12 mouse cellular contexts compared by ENCODE assay signal in the genomic region with DNA sequence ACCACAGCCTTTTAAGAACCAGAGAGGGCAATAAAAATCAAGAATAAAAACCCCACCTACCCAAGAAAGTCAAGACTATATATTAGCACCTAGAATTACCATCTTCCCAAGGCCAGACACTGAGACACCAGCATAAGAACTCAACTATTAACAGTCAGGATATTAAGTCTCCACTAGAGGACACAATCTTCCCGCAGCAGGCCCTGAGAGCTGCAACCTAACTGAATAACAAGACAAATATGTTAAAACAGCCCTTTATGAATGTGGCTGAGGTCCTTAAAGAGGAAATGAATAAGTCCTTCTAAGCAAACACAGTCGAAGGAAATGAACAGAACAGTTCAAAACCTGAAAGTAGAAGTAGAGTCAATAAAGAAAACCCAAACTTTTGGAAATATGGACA. TPM values are rescaled to one million over a fixed set of nuclear protein-coding genes. Genes with fewer than 3 reads are reported as not detected.
DNase-seq lines count a peak whose midpoint lies in the region; ATAC-seq and TF ChIP-seq lines count a peak whose summit lies in the region.
"Had no signal": no experiment of that assay in that cellular context is flagged by ENCODE, and none has a peak within 500 bp of the region (broad histone marks: within the 10 kb centered on the region; RNA-seq: fewer than 3 reads in every experiment).

No protein-coding gene starts in this region.

- no peak overlapping the region for H3K9ac ChIP-seq in lung, embryonic 14.5 days
- no peak overlapping the region for H3K9ac ChIP-seq in liver, embryonic 11.5 days (ENCODE audit: low read depth, low read length)
- H3K9ac ChIP-seq: liver, embryonic 15.5 days had no signal

- ATAC-seq in frontal cortex, adult (ENCODE audit: low TSS enrichment): peak; percentile 55; the same call in 1 of the 2 replicates
- no peak for ATAC-seq in lung, embryonic 14.5 days (ENCODE audit: insufficient read depth)
- ATAC-seq in liver, embryonic 11.5 days (replicated peaks; ENCODE audit: low FRiP score): no peak

- H3K36me3 ChIP-seq in lung, embryonic 14.5 days (ENCODE audit: insufficient read depth): no peaks in the 10 kb centered on the region
- no peaks in the 10 kb centered on the region for H3K36me3 ChIP-seq in liver, embryonic 11.5 days (ENCODE audit: control insufficient read depth, insufficient read depth, low read length)
- H3K36me3 ChIP-seq: forebrain, embryonic 10.5 days; liver, embryonic 15.5 days had no signal

- no peak for DNase-seq in frontal cortex, postnatal 10 days (ENCODE audit: low spot score in 2 of 2)
- DNase-seq in lung, embryonic 14.5 days: no peak
- no peak for DNase-seq in lung, postnatal 4 days
- DNase-seq in cerebellum, adult 11-12 months: peak; percentile 45
- DNase-seq in layer of hippocampus, postnatal 10 days (ENCODE audit: low spot score in 2 of 2): peak; percentile 18 to 28
- no peak for DNase-seq in liver, embryonic 11.5 days (ENCODE audit: low spot score)
- no peak for DNase-seq in kidney, adult 9 months
- DNase-seq: heart, adult 11 months; thymus, adult 18-20 months had no signal

- H3K4me3 ChIP-seq in lung, embryonic 14.5 days (ENCODE audit: low read depth, low read length): no peak overlapping the region
- H3K4me3 ChIP-seq in liver, embryonic 11.5 days (ENCODE audit: low read depth, low read length): no peak overlapping the region
- H3K4me3 ChIP-seq: forebrain, embryonic 10.5 days; liver, embryonic 15.5 days had no signal

- H3K4me1 ChIP-seq in lung, embryonic 14.5 days (ENCODE audit: insufficient read depth): no peaks in the 10 kb centered on the region
- H3K4me1 ChIP-seq in liver, embryonic 11.5 days (replicated peaks; ENCODE audit: control insufficient read depth, insufficient read depth, low read length): no peaks in the 10 kb centered on the region
- H3K4me1 ChIP-seq: forebrain, embryonic 10.5 days; liver, embryonic 15.5 days had no signal

- H3K4me2 ChIP-seq in lung, embryonic 14.5 days: no peak overlapping the region
- no peak overlapping the region for H3K4me2 ChIP-seq in liver, embryonic 11.5 days
- H3K4me2 ChIP-seq: liver, embryonic 15.5 days had no signal

- WGBS in lung, embryonic 14.5 days: 46% methylated on average over 2 of the region's 2 CpGs
- 44% methylated on average over 2 of the region's 2 CpGs for WGBS in liver, embryonic 11.5 days

- H3K27me3 ChIP-seq in lung, embryonic 14.5 days (ENCODE audit: insufficient read depth, low read length): no peaks in the 10 kb centered on the region
- no peaks in the 10 kb centered on the region for H3K27me3 ChIP-seq in liver, embryonic 11.5 days (replicated peaks; ENCODE audit: control insufficient read depth, insufficient read depth, low read length)
- H3K27me3 ChIP-seq: liver, embryonic 15.5 days had no signal

- no peak overlapping the region for H3K27ac ChIP-seq in lung, embryonic 14.5 days (ENCODE audit: low read depth)
- H3K27ac ChIP-seq in liver, embryonic 11.5 days (ENCODE audit: low read depth, low read length): no peak overlapping the region
- H3K27ac ChIP-seq: forebrain, embryonic 10.5 days; liver, embryonic 15.5 days had no signal

- H3K9me3 ChIP-seq in lung, embryonic 14.5 days (ENCODE audit: low read depth, low read length): no peaks in the 10 kb centered on the region
- H3K9me3 ChIP-seq in liver, embryonic 11.5 days (ENCODE audit: control insufficient read depth, low read length): no peaks in the 10 kb centered on the region
- H3K9me3 ChIP-seq: forebrain, embryonic 10.5 days; liver, embryonic 15.5 days had no signal

- peak; percentile 37 for TF ChIP-seq CTCF in lung, embryonic 14.5 days (IDR thresholded peaks at IDR 0.05; ENCODE audit: low read depth)

RNA-seq across cellular contexts. Expression of a gene that starts 49.6 kb away (rescaled TPM):
- polyA plus RNA-seq in lung, embryonic 14.5 days (2014; fragmentation: Nextera tagmentation; extraction: Ambion mirVana): 7.9 and 9.0 TPM in 2 replicates
- total RNA-seq in layer of hippocampus, postnatal 10 days (2021): 100 to 1,000 TPM in 1 of 2 experiments, 10 to 100 TPM in 1; 97.1 to 109 TPM
- polyA plus RNA-seq in liver, embryonic 11.5 days (2014; fragmentation: Nextera tagmentation; extraction: Ambion mirVana): 1.5 and 1.8 TPM in 2 replicates

Comparison
In these comparisons a context has a peak if more than half of its experiments do, and no peak if none do; other contexts are left out.
1. DNase-seq: peak in cerebellum, adult 11-12 months (single experiment) and layer of hippocampus, postnatal 10 days (2 of 2); none in frontal cortex, postnatal 10 days (0 of 2), lung, embryonic 14.5 days (single experiment), lung, postnatal 4 days (0 of 2), liver, embryonic 11.5 days (single experiment) and kidney, adult 9 months (single experiment).